Mouse (Mus musculus) liver, postnatal 0 days (tissue): ENCODE results near the gene Asxl1. TPM values are rescaled to one million over a fixed set of nuclear protein-coding genes. Genes with fewer than 3 reads are reported as not detected.

Experiments
- ATAC-seq: fragments of 200-750 bp; cut with Nextera tagmentation; 2 replicates; pipeline ENCODE4 v1.8.0; 2017; ENCODE audit warnings: mild to moderate bottlenecking, moderate library complexity
- DNase-seq: peaks from one replicate; pipeline ENCODE4 v3.0.0-alpha.2; 2016
- H3K27ac ChIP-seq: fragments of 300-500 bp; sonication (generic); 2 replicates; pipeline ENCODE4 v1.5.1; 2014; ENCODE audit warnings: antibody characterized with exemption, moderate library complexity, mild to moderate bottlenecking, low read depth
- H3K27me3 ChIP-seq: fragments of 300-500 bp; sonication (generic); 2 replicates; pipeline ENCODE4 v1.6.1; 2014; ENCODE audit warnings: low read length, control low read depth, mixed read lengths; ENCODE audit not compliant: insufficient read depth
- H3K36me3 ChIP-seq: fragments of 300-500 bp; sonication (generic); replicated peaks from 2 replicates; pipeline ENCODE4 v1.6.1; 2014; ENCODE audit warnings: mild to moderate bottlenecking, control low read depth, low read length, moderate library complexity, mixed read lengths; ENCODE audit not compliant: insufficient read depth
- H3K4me1 ChIP-seq: fragments of 300-500 bp; sonication (generic); 2 replicates; pipeline ENCODE4 v1.6.1; 2014; ENCODE audit warnings: antibody characterized with exemption, mild to moderate bottlenecking, control low read depth; ENCODE audit not compliant: insufficient read depth
- H3K4me2 ChIP-seq: fragments of 300-500 bp; sonication (generic); 2 replicates; pipeline ENCODE4 v1.6.1; 2014; ENCODE audit warnings: low read depth, mild to moderate bottlenecking, low read length, moderate library complexity, mixed read lengths
- H3K4me3 ChIP-seq: fragments of 300-500 bp; sonication (generic); 2 replicates; pipeline ENCODE4 v1.5.1; 2014; ENCODE audit warnings: low read depth, low read length
- H3K9ac ChIP-seq: fragments of 300-500 bp; sonication (generic); replicated peaks from 2 replicates; pipeline ENCODE4 v1.6.1; 2014; ENCODE audit warnings: mild to moderate bottlenecking, moderate library complexity
- H3K9me3 ChIP-seq: fragments of 300-500 bp; sonication (generic); 2 replicates; pipeline ENCODE4 v1.6.1; 2016; ENCODE audit warnings: mild to moderate bottlenecking, control low read depth, low read length, mixed read lengths
- CTCF ChIP-seq: sonication (generic); IDR thresholded peaks from 2 replicates; pipeline ENCODE4 v1.5.1; 2016; ENCODE audit warnings: antibody characterized with exemption, low read depth
- EP300 ChIP-seq: IDR thresholded peaks from 2 replicates; pipeline ENCODE4 v1.6.1; 2016; ENCODE audit warnings: antibody characterized with exemption, low read depth, mild to moderate bottlenecking
- WGBS: fragments of 180-500 bp; shearing (Covaris S2); extraction: QIAGEN DNeasy Blood & Tissue Kit; methylation state at CpG from one replicate; pipeline ENCODE4 v1.1.7; 2014; ENCODE audit not compliant: insufficient replicate concordance; 5-methylcytosine and 5-hydroxymethylcytosine counted together
- polyA plus RNA-seq: library from polyadenylated mRNA; unstranded; fragments of >200 nt; fragmentation: Nextera tagmentation; extraction: Ambion mirVana; gene quantifications from 2 replicates; pipeline ENCODE4 v1.2.1, GENCODE M21; 2015

Asxl1 gene
- polyA plus RNA-seq, 1 experiment from 2014 or later: 5.7 TPM

- under 1% methylated on average over 41 of the region's 76 CpGs for WGBS
- H3K36me3 ChIP-seq: 0 out of 2 replicates have a peak, but pooled peaks cover 3% of the 10 kb centered on the region
Observed at GRCm38 (mm10) chr2:153346221-153347182, 873 bp downstream of the Asxl1 start.

DNA sequence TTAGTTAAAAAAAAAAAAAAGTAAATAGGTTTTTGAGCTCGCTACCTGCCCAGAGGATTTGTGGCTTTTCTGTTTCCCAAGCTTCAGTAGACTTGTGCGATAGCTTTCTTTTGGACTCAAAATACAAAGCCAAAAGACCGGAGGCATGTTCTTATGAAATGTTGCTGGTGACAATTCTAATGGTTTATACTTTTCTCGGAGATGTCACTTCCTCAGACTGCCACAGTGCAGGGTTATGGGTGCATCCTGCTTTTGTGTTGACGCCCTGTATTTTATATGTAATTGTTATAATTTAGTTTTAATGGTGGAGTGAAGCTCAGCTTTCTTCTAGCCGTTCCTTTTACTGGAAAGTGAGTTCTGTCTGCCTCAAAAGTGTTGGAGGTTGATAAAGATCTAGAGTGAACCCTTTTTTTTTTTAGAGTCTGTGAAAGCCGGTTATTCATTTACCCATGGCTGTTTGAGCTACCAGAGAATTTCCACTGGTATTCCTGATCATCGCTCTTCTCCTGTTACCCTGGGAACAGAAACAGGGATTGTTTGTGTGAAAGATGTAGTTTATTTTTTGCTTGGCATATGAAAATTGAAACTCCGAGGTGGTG, 1.7 kb downstream of the Asxl1 start:
- peaks cover 49% of the 10 kb centered on the region for H3K4me1 ChIP-seq

More at GRCm38 (mm10) chr2:153346221-153347182, 873 bp downstream of the Asxl1 start:
- Histone ChIP-seq H3K27me3 (no peaks in the 10 kb centered on the region), H3K27ac (peak overlapping the region; percentile 100), H3K9ac (peak overlapping the region; percentile 97), H3K9me3 (no peaks in the 10 kb centered on the region), H3K4me2 (peak overlapping the region; percentile 64), H3K4me3 (peak overlapping the region; percentile 90), H3K4me1 (peaks cover 50% of the 10 kb centered on the region)
- DNase-seq (peak; percentile 77), ATAC-seq (peak; percentile 26)
- TF ChIP-seq EP300: no peak
- TF ChIP-seq CTCF: no peak

GRCm38 (mm10) chr2:153348100-153348831, 2.6 kb downstream of the Asxl1 start:
- WGBS: 37% methylated on average over 6 of the region's 6 CpGs
- Histone ChIP-seq H3K27me3 (no peaks in the 10 kb centered on the region), H3K4me2 (peak overlapping the region; percentile 64), H3K36me3 (peaks cover 13% of the 10 kb centered on the region), H3K9me3 (no peaks in the 10 kb centered on the region), H3K27ac (peak overlapping the region; percentile 100; the same call in 1 of the 2 replicates), H3K4me3 (peak overlapping the region; percentile 90), H3K9ac (peak overlapping the region; percentile 32; the same call in 1 of the 2 replicates), H3K4me1 (peaks cover 41% of the 10 kb centered on the region)
- ATAC-seq (no peak), DNase-seq (no peak)
- no peak for TF ChIP-seq CTCF
- TF ChIP-seq EP300: peak; percentile 54; the same call in 1 of the 2 replicates

More for the DNA sequence above, 1.7 kb downstream of the Asxl1 start:
- Histone ChIP-seq H3K4me2 (peak overlapping the region; percentile 64), H3K27ac (peak overlapping the region; percentile 100), H3K4me3 (peak overlapping the region; percentile 90), H3K9ac (peak overlapping the region; percentile 97), H3K27me3 (no peaks in the 10 kb centered on the region), H3K9me3 (no peaks in the 10 kb centered on the region), H3K36me3 (peaks cover 6% of the 10 kb centered on the region; the same call in 1 of the 2 replicates)
- ATAC-seq (no peak), DNase-seq (no peak)
- WGBS: 5% methylated on average over 9 of the region's 9 CpGs
- TF ChIP-seq CTCF: no peak
- TF ChIP-seq EP300: no peak

DNA sequence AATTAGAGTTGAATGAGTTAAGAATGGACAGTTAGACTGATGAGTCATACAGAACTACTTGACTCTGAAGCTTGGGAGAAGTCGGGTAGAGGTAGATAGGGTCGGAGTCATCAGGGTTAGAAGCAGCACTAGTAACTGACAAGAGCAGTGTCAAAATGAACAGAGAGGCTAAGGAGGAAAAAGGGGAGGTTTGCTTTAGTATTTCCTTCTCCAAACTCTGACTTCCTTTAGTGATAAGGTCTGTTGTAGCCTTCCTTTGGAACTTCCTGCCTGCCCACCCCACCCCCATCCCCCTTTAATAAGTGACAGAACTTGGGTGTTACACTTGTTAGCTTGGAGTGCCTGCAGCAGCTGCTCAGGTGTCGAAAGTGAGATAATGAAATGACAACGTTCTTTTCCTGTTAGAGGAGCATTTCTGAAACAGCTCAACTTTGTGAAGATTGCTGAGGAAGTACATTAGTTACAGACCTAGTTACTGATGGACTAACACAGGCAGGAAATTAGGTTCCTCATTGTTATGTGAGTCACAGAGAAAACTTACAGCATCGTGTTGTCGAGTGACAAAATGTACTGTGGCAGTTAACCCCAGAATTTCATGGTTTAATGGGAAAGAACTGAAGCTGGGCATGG, 5.0 kb downstream of the Asxl1 start:
- H3K4me3 ChIP-seq: peak overlapping the region; percentile 7; the same call in 1 of the 2 replicates
- H3K4me1 ChIP-seq: peaks cover 32% of the 10 kb centered on the region
- H3K9ac ChIP-seq: 0 out of 2 replicates have a peak overlapping the region, but pooled peaks have one; percentile 23
- H3K27ac ChIP-seq: peak overlapping the region; percentile 81
- 3% methylated on average over 6 of the region's 6 CpGs for WGBS
- ATAC-seq: peak; percentile 24
- H3K36me3 ChIP-seq: peaks cover 30% of the 10 kb centered on the region
- DNase-seq: peak; percentile 49
- H3K4me2 ChIP-seq: peak overlapping the region; percentile 53
- no peaks in the 10 kb centered on the region for H3K27me3 ChIP-seq
- TF ChIP-seq CTCF: no peak
- TF ChIP-seq EP300: peak; percentile 63; the same call in 1 of the 2 replicates
- H3K9me3 ChIP-seq: no peaks in the 10 kb centered on the region

DNA sequence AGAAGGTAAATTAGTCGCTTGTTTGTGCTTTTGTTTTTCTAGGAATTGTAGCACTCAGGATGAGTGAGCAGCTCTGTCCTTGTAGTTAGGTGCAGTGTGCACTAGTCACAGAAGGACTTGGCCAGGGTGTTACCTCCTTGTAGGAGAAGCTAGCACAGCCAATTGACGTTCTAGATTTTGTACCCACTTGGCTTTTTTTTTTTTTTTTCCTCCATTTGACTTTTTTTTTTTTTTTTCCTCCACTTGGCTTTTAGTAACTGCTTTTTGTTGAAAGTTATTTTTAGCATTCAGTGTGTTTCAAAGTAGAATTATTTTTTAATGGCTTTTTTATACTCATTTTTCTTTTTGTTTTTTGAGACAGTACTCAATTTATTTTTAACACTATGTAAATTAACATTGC, 9.0 kb downstream of the Asxl1 start:
- DNase-seq: no peak
- no peak overlapping the region for H3K27ac ChIP-seq
- no peak overlapping the region for H3K9ac ChIP-seq
- H3K4me3 ChIP-seq: no peak overlapping the region
- H3K36me3 ChIP-seq: peaks cover 65% of the 10 kb centered on the region
- no peaks in the 10 kb centered on the region for H3K27me3 ChIP-seq
- H3K4me2 ChIP-seq: no peak overlapping the region
- H3K9me3 ChIP-seq: no peaks in the 10 kb centered on the region
- peaks cover 18% of the 10 kb centered on the region for H3K4me1 ChIP-seq
- TF ChIP-seq EP300 (no peak), CTCF (no peak)
- no peak for ATAC-seq
- WGBS: 84% methylated on average over 2 of the region's 2 CpGs
